Mouse (Mus musculus): ENCODE data around the gene Ube4a. TPM values are rescaled to one million over a fixed set of nuclear protein-coding genes. Genes with fewer than 3 reads are reported as not detected.
A peak's percentile ranks its signal among the peaks of the same experiment; 100 is the strongest.

The Ube4a gene
- polyA plus RNA-seq, 2 experiments = 7.6 to 11.6 TPM

DNA sequence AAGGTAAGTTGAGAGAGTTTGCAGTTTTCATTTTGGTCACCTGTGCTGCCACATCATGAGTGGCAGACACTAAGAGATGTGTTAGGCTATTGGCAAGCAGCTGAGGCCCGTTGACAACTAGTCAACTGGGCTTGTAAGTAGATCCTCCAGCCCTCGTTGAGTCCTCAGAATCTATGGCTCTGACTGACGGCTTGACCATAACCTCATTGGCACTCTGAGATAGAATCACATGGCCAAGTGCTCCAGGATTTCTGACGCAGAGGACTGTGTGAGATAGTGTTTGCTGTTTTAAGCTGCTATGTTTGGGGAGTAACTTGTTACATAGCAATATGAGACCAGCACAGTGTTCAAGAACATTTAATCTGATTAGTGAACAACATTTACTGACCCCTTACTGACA is 23.6 kb downstream of the Ube4a start:
- H3K9me3 ChIP-seq (ENCODE audit: control insufficient read depth, low read length) = no peaks in the 10 kb centered on the region
- H3K27me3 ChIP-seq (ENCODE audit: control insufficient read depth, insufficient read depth, low read length) = no peaks in the 10 kb centered on the region
- H3K9ac ChIP-seq (replicated peaks) = no peak overlapping the region
- H3K36me3 ChIP-seq (replicated peaks; ENCODE audit: control insufficient read depth, insufficient read depth, low read depth) = peaks cover 31% of the 10 kb centered on the region
- TF ChIP-seq EP300 (IDR thresholded peaks at IDR 0.05; ENCODE audit: low read depth) (no peak), CTCF (IDR thresholded peaks at IDR 0.05; ENCODE audit: low read depth) (no peak)
- 79% methylated on average over 4 of the region's 4 CpGs for WGBS (ENCODE audit: insufficient replicate concordance)
- H3K4me2 ChIP-seq (ENCODE audit: low read depth) = no peak overlapping the region
- H3K4me1 ChIP-seq (replicated peaks; ENCODE audit: control insufficient read depth in 2 of 2, insufficient read depth in 2 of 2, low read length in 1 of 2) = no peaks in the 10 kb centered on the region
- H3K4me3 ChIP-seq (ENCODE audit: insufficient read depth in 1 of 2, low read depth in 2 of 2, low read length in 2 of 2) = no peak overlapping the region
- no peak for DNase-seq (ENCODE audit: low read depth in 3 of 3, low spot score in 3 of 3)
- H3K27ac ChIP-seq = no peak overlapping the region
- ATAC-seq (ENCODE audit: insufficient read depth) = no peak

DNA sequence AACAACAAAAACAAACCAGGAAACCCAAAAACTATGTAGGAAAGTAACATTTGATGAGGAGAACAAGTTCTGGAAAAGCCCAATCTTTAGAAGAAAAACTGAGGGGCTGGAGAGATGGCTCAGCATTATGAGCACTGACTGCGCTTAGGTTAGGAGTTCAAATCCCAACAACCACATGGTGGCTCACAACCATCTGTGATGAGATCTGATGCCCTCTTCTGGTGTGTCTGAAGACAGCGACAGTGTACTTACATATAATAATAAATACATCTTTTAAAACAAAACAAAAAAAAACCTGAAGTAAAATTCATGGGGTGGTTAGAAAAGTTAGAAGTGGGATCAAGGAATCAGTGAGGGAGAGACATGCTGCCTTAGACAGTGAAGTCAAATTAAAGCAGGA is 43.9 kb downstream of the Ube4a start:
- Histone ChIP-seq H3K27me3 (ENCODE audit: control insufficient read depth, insufficient read depth, low read length) (no peaks in the 10 kb centered on the region), H3K9ac (replicated peaks) (peak overlapping the region; percentile 100), H3K4me3 (ENCODE audit: insufficient read depth in 1 of 2, low read depth in 2 of 2, low read length in 2 of 2) (peak overlapping the region; percentile 78 to 99; a peak in 3 of 4 replicates), H3K4me2 (ENCODE audit: low read depth) (peak overlapping the region; percentile 92), H3K4me1 (replicated peaks; ENCODE audit: control insufficient read depth in 2 of 2, insufficient read depth in 2 of 2, low read length in 1 of 2) (peaks cover 3 to 4% of the 10 kb centered on the region in 2 experiments; a peak in 3 of 4 replicates), H3K9me3 (ENCODE audit: control insufficient read depth, low read length) (no peaks in the 10 kb centered on the region), H3K27ac (peak overlapping the region; percentile 68), H3K36me3 (replicated peaks; ENCODE audit: control insufficient read depth, insufficient read depth, low read depth) (no peaks in the 10 kb centered on the region; the same call in 1 of the 2 replicates)
- ATAC-seq (ENCODE audit: insufficient read depth) (no peak), DNase-seq (ENCODE audit: low read depth in 3 of 3, low spot score in 3 of 3) (no peak)
- WGBS (ENCODE audit: insufficient replicate concordance) = 78% methylated on average over 2 of the region's 2 CpGs
- TF ChIP-seq EP300 (IDR thresholded peaks at IDR 0.05; ENCODE audit: low read depth) (no peak), CTCF (IDR thresholded peaks at IDR 0.05; ENCODE audit: low read depth) (no peak)

DNA sequence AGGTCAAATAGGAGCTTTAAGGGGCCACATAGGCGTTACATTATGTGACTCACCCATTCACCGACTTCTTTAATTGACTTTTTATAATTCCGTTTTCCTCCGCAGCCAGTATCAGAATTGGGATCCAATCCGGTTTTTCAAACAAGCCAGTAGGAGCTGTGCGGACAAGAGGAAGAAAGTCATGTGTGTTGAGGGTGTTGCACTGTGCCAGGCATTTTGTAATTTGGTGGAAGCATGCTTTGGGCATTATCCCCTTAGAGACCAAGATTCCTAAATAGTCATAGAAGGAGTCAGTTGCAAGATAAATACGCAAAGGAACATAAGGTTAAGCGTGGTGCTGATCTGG is 44.3 kb downstream of the Ube4a start:
- H3K4me3 ChIP-seq (ENCODE audit: insufficient read depth in 1 of 2, low read depth in 2 of 2, low read length in 2 of 2) = peak overlapping the region; percentile 78 to 99
- DNase-seq (ENCODE audit: low read depth in 3 of 3, low spot score in 3 of 3) (no peak), ATAC-seq (ENCODE audit: insufficient read depth) (peak; percentile 75)
- peak overlapping the region; percentile 100 for H3K9ac ChIP-seq (replicated peaks)
- H3K4me1 ChIP-seq (replicated peaks; ENCODE audit: control insufficient read depth in 2 of 2, insufficient read depth in 2 of 2, low read length in 1 of 2) = peaks cover 3 to 4% of the 10 kb centered on the region in 2 experiments; a peak in 3 of 4 replicates
- peak overlapping the region; percentile 92 for H3K4me2 ChIP-seq (ENCODE audit: low read depth)
- no peaks in the 10 kb centered on the region for H3K27me3 ChIP-seq (ENCODE audit: control insufficient read depth, insufficient read depth, low read length)
- H3K9me3 ChIP-seq (ENCODE audit: control insufficient read depth, low read length) = no peaks in the 10 kb centered on the region
- H3K27ac ChIP-seq = peak overlapping the region; percentile 68
- WGBS (ENCODE audit: insufficient replicate concordance) = 0% methylated on average over 8 of the region's 8 CpGs
- H3K36me3 ChIP-seq (replicated peaks; ENCODE audit: control insufficient read depth, insufficient read depth, low read depth) = no peaks in the 10 kb centered on the region; the same call in 1 of the 2 replicates
- no peak for TF ChIP-seq CTCF (IDR thresholded peaks at IDR 0.05; ENCODE audit: low read depth)
- TF ChIP-seq EP300 (IDR thresholded peaks at IDR 0.05; ENCODE audit: low read depth) = no peak

DNA sequence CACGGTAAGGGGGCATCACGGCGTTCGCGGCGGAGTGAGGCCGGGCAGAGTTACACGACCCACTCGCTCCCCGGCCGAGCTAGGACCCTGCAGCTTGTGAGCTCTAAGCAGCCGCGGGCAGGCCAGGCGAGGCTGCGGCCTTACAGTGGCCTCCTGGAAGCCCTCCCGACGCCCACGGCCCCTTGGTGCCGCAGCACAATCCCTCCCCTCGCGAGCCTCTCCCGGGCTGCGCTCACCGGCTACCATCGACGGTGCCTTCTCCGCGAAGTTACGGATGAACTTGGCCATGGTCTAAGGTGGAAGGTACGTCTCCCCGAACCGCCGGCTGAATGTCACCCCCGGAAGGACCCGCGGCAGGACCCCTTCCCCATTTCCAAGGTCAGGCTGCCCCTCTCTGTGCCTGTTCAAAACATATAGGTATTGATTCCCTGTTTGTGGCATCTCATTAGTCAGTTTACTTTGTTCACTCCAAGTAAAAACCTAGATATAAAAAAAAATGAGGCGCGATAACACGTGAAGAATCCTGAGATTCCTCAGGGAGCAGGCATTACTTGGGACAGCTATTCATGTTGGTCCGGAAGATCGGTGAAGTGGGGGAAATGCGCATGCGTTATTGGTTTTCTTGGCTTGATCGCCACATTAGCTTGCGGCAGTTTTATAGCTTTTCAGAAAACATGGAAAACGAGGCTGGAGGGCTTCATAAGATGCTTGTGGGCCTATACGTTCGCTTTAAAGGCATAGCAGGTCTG is 44.9 kb downstream of the Ube4a start, which contains the start of gene Atp5l:
Atp5l (minus strand) TSS at position 369 of the 749 bp plus-strand sequence.
- H3K4me3 ChIP-seq (ENCODE audit: insufficient read depth in 1 of 2, low read depth in 2 of 2, low read length in 2 of 2) = peak within 1 kb of the TSS; percentile 78 to 99
- H3K4me2 ChIP-seq (ENCODE audit: low read depth) = peak within 1 kb of the TSS; percentile 92
- peaks cover 3 to 4% of the 10 kb centered on the region in 2 experiments; a peak in 3 of 4 replicates for H3K4me1 ChIP-seq (replicated peaks; ENCODE audit: control insufficient read depth in 2 of 2, insufficient read depth in 2 of 2, low read length in 1 of 2)
- under 1% methylated on average over 48 of the region's 48 CpGs for WGBS (ENCODE audit: insufficient replicate concordance)
- peak; percentile 91 to 92 (median 91) for DNase-seq (ENCODE audit: low read depth in 3 of 3, low spot score in 3 of 3)
- ATAC-seq (ENCODE audit: insufficient read depth) = peak; percentile 82
- peak within 1 kb of the TSS; percentile 100 for H3K9ac ChIP-seq (replicated peaks)
- no peaks in the 10 kb centered on the region for H3K9me3 ChIP-seq (ENCODE audit: control insufficient read depth, low read length)
- TF ChIP-seq CTCF (IDR thresholded peaks at IDR 0.05; ENCODE audit: low read depth) = no peak
- TF ChIP-seq EP300 (IDR thresholded peaks at IDR 0.05; ENCODE audit: low read depth) = peak; percentile 71
- H3K27ac ChIP-seq = peak within 1 kb of the TSS; percentile 68
- H3K27me3 ChIP-seq (ENCODE audit: control insufficient read depth, insufficient read depth, low read length) = no peaks in the 10 kb centered on the region
- no peaks in the 10 kb centered on the region for H3K36me3 ChIP-seq (replicated peaks; ENCODE audit: control insufficient read depth, insufficient read depth, low read depth)

DNA sequence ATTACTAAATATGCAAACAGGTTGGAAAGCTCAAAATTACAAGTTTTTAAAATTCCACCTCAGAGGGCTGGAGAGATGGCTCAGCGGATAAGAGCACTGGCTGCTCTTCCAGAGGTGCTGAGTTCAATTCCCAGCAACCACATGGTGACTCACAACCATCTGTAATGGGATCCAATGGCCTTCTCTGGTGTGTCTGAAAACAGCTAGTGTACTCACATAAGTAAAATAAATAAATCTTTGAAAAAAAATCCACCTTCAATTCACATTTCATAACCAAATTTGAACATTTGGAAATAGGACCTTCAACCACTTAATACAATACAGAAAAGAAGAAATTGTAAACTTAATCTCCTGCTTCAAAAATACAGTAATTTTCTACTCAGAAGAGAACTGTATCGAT is 45.8 kb downstream of the Ube4a start:
- 16% methylated on average over 2 of the region's 2 CpGs for WGBS (ENCODE audit: insufficient replicate concordance)
- ATAC-seq (ENCODE audit: insufficient read depth) = no peak
- peak overlapping the region; percentile 100 for H3K9ac ChIP-seq (replicated peaks)
- H3K27me3 ChIP-seq (ENCODE audit: control insufficient read depth, insufficient read depth, low read length) = no peaks in the 10 kb centered on the region
- H3K27ac ChIP-seq = no peak overlapping the region
- peaks cover 3 to 4% of the 10 kb centered on the region in 2 experiments; a peak in 3 of 4 replicates for H3K4me1 ChIP-seq (replicated peaks; ENCODE audit: control insufficient read depth in 2 of 2, insufficient read depth in 2 of 2, low read length in 1 of 2)
- H3K4me3 ChIP-seq (ENCODE audit: insufficient read depth in 1 of 2, low read depth in 2 of 2, low read length in 2 of 2) = peak overlapping the region; percentile 78 to 99
- TF ChIP-seq EP300 (IDR thresholded peaks at IDR 0.05; ENCODE audit: low read depth) (no peak), CTCF (IDR thresholded peaks at IDR 0.05; ENCODE audit: low read depth) (no peak)
- H3K36me3 ChIP-seq (replicated peaks; ENCODE audit: control insufficient read depth, insufficient read depth, low read depth) = no peaks in the 10 kb centered on the region
- peak overlapping the region; percentile 92 for H3K4me2 ChIP-seq (ENCODE audit: low read depth)
- H3K9me3 ChIP-seq (ENCODE audit: control insufficient read depth, low read length) = no peaks in the 10 kb centered on the region
- no peak for DNase-seq (ENCODE audit: low read depth in 3 of 3, low spot score in 3 of 3)

All from liver, embryonic 14.5 days (tissue).